Mouse (Mus musculus): ENCODE results near the gene Negr1. TPM values are rescaled to one million over a fixed set of nuclear protein-coding genes. Genes with fewer than 3 reads are reported as not detected.

Negr1 gene
- polyA plus RNA-seq, 1 experiment from 2014 or later: 5.3 TPM

DNA sequence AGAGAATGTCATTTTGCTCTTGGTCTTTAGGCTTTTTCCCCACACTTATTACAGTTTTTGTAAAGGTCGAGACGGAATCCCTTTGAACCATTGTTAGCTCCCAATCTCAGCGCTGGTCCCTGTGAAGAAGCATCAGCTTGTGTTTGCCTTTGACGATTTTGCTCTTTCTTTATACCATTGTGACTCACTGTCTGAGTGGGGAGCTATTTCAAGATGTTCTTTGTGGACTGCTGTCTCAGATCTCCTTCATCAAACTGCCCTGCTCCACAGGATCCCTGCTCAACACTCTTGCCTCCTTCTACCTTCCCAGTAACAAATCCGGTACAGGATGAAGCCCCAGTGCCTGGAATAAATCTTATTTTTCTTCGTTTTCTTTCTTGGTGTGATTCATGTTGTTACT is 536.8 kb downstream of the Negr1 start:
- H3K27me3 ChIP-seq (ENCODE audit: control insufficient read depth, insufficient read depth, low read length): no peaks in the 10 kb centered on the region; the same call in 1 of the 2 replicates
- H3K36me3 ChIP-seq (ENCODE audit: control insufficient read depth, insufficient read depth, low read length): no peaks in the 10 kb centered on the region
- WGBS: 83% methylated on average over 6 of the region's 6 CpGs
- H3K27ac ChIP-seq (ENCODE audit: low read length): no peak overlapping the region
- ATAC-seq (ENCODE audit: insufficient read depth, low FRiP score): no peak
- H3K4me2 ChIP-seq (ENCODE audit: low read depth, low read length): no peak overlapping the region
- no peaks in the 10 kb centered on the region for H3K9me3 ChIP-seq (replicated peaks; ENCODE audit: control insufficient read depth, low read length)
- no peaks in the 10 kb centered on the region for H3K4me1 ChIP-seq (ENCODE audit: control insufficient read depth, insufficient read depth, low read length)
- H3K4me3 ChIP-seq (replicated peaks; ENCODE audit: low read length): no peak overlapping the region
- H3K9ac ChIP-seq (ENCODE audit: low read length): no peak overlapping the region

DNA sequence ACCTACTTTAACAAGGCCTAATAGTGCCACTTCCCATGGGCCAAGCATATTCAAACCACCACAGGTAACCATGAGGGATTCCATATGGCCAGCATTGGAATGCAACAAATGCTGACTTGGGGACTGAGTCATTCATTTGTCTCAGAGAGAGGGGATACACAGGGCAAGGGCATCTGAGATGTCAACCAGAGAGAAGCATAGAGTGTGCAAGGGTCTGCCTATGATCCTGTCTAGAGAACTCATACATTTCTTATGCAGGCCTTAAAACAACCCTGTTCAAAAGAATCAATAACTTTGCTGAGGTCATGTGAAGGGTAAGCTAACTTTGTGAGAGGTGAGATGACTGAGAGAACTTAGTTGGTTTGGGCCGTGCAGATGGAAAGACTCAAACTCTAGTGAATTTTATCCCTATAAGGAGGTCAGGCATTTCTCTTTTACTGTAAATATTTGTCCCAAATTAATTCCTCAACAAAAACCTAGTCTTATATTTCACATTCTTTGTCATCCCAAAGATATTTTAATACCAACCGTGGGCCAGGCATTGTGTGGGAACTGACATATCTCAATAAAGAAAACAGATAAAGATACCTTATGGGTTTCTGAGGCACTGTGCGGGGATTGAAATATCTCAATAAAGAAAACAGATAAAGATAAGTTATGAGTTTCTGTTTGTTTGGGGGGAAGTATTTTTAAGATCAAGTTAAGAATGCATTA is 543.4 kb downstream of the Negr1 start:
- peak; percentile 51; the same call in 1 of the 2 replicates for ATAC-seq (ENCODE audit: insufficient read depth, low FRiP score)

DNA sequence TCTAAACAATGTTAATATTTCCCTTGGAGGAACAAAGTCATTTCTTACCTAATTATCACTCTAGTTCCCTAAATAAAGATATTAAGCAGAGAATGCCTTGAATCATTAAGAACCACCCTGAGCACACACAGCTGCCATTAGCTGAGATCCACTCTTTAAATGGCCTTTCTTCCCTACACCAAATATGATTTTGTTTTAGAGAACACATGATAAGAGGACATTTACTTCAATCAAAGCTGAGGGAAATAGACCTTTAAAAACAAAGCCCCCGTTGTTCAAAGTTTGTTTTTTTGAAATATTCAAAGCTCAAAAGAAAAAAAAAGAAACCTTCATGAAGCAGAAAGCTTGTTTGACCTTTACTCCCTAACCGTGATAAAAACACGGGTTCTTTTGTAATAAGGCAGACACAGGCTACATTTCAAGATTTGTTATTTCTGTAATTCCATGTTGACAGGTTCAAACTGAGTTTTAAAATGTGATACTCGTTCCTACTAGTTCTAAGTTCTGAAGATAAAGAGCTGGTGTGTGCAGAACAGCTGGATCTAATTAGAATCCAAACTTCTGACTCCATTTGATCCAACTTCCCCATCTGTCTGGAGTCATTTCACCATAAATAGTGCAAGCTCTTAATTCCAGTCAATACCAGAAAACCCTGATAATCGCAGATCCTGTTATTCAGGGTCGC is 544.1 kb downstream of the Negr1 start:
- H3K27ac ChIP-seq (ENCODE audit: low read length): peak overlapping the region; percentile 27; the same call in 1 of the 2 replicates
- WGBS: 19% methylated on average over 6 of the region's 6 CpGs
- peaks cover 4% of the 10 kb centered on the region; the same call in 1 of the 2 replicates for H3K4me1 ChIP-seq (ENCODE audit: control insufficient read depth, insufficient read depth, low read length)
- no peaks in the 10 kb centered on the region for H3K36me3 ChIP-seq (ENCODE audit: control insufficient read depth, insufficient read depth, low read length)
- no peak overlapping the region for H3K9ac ChIP-seq (ENCODE audit: low read length)
- peak; percentile 68; the same call in 1 of the 2 replicates for ATAC-seq (ENCODE audit: insufficient read depth, low FRiP score)
- H3K4me2 ChIP-seq (ENCODE audit: low read depth, low read length): no peak overlapping the region
- no peaks in the 10 kb centered on the region for H3K27me3 ChIP-seq (ENCODE audit: control insufficient read depth, insufficient read depth, low read length)
- no peak overlapping the region for H3K4me3 ChIP-seq (replicated peaks; ENCODE audit: low read length)
- no peaks in the 10 kb centered on the region for H3K9me3 ChIP-seq (replicated peaks; ENCODE audit: control insufficient read depth, low read length)

More for the DNA sequence above, 543.4 kb downstream of the Negr1 start:
- no peaks in the 10 kb centered on the region for H3K36me3 ChIP-seq (ENCODE audit: control insufficient read depth, insufficient read depth, low read length)
- WGBS: 36% methylated on average over 3 of the region's 3 CpGs
- H3K27ac ChIP-seq (ENCODE audit: low read length): 0 out of 2 replicates have a peak overlapping the region, but pooled peaks have one; percentile 24
- peaks cover 4% of the 10 kb centered on the region; the same call in 1 of the 2 replicates for H3K4me1 ChIP-seq (ENCODE audit: control insufficient read depth, insufficient read depth, low read length)
- H3K4me3 ChIP-seq (replicated peaks; ENCODE audit: low read length): no peak overlapping the region
- no peak overlapping the region for H3K4me2 ChIP-seq (ENCODE audit: low read depth, low read length)
- H3K9me3 ChIP-seq (replicated peaks; ENCODE audit: control insufficient read depth, low read length): no peaks in the 10 kb centered on the region
- H3K27me3 ChIP-seq (ENCODE audit: control insufficient read depth, insufficient read depth, low read length): no peaks in the 10 kb centered on the region
- H3K9ac ChIP-seq (ENCODE audit: low read length): no peak overlapping the region

DNA sequence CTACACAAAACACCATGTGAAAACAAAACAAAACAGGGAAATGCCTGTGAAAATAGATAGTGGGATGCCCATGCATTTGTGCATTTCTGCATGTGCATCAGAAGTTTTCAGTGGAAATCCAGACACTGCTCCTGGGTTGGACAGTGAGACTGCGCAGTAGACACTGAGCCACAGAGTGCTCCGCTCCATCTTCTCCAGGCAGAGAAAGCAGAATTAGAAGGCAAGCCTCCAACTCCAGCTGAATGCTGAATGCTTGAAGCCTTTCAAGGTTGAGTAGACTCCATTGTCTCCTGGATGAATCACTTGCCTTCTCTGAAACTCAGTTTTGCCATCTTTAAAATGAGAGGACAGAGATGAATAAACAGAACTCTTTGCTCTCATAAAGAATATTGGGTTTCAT is 546.6 kb downstream of the Negr1 start:
- no peaks in the 10 kb centered on the region for H3K9me3 ChIP-seq (replicated peaks; ENCODE audit: control insufficient read depth, low read length)
- ATAC-seq (ENCODE audit: insufficient read depth, low FRiP score): no peak
- H3K27ac ChIP-seq (ENCODE audit: low read length): no peak overlapping the region
- H3K4me1 ChIP-seq (ENCODE audit: control insufficient read depth, insufficient read depth, low read length): peaks cover 4% of the 10 kb centered on the region; the same call in 1 of the 2 replicates
- H3K36me3 ChIP-seq (ENCODE audit: control insufficient read depth, insufficient read depth, low read length): no peaks in the 10 kb centered on the region
- H3K27me3 ChIP-seq (ENCODE audit: control insufficient read depth, insufficient read depth, low read length): no peaks in the 10 kb centered on the region
- no peak overlapping the region for H3K4me2 ChIP-seq (ENCODE audit: low read depth, low read length)
- no peak overlapping the region for H3K9ac ChIP-seq (ENCODE audit: low read length)
- WGBS: 87% methylated on average over 2 of the region's 2 CpGs
- H3K4me3 ChIP-seq (replicated peaks; ENCODE audit: low read length): no peak overlapping the region

DNA sequence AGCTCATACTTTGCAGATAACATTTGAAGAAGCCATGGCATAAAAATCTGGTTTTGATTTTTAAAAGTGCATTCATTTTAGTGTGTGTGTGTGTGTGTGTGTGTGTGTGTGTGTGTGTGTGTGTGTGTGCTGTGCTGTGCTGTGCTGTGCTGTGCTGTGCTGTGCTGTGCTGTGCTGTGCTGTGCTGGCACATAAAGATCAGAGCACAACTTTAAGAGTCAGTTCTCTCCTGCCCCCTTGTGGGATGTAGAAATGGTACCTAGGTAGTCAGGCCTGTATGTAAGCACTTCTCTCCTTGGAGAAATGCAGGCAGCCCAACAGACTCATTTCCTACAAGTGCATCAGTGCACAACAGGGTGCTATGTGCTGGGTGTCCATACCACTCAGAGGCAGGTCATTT is 547.7 kb downstream of the Negr1 start:
- ATAC-seq (ENCODE audit: insufficient read depth, low FRiP score): 0 out of 2 replicates have a peak, but pooled peaks have one; percentile 28
- Histone ChIP-seq H3K4me2 (ENCODE audit: low read depth, low read length) (no peak overlapping the region), H3K4me3 (replicated peaks; ENCODE audit: low read length) (no peak overlapping the region), H3K27ac (ENCODE audit: low read length) (no peak overlapping the region), H3K9ac (ENCODE audit: low read length) (no peak overlapping the region), H3K4me1 (ENCODE audit: control insufficient read depth, insufficient read depth, low read length) (peaks cover 4% of the 10 kb centered on the region; the same call in 1 of the 2 replicates), H3K27me3 (ENCODE audit: control insufficient read depth, insufficient read depth, low read length) (no peaks in the 10 kb centered on the region), H3K36me3 (ENCODE audit: control insufficient read depth, insufficient read depth, low read length) (no peaks in the 10 kb centered on the region), H3K9me3 (replicated peaks; ENCODE audit: control insufficient read depth, low read length) (no peaks in the 10 kb centered on the region)

DNA sequence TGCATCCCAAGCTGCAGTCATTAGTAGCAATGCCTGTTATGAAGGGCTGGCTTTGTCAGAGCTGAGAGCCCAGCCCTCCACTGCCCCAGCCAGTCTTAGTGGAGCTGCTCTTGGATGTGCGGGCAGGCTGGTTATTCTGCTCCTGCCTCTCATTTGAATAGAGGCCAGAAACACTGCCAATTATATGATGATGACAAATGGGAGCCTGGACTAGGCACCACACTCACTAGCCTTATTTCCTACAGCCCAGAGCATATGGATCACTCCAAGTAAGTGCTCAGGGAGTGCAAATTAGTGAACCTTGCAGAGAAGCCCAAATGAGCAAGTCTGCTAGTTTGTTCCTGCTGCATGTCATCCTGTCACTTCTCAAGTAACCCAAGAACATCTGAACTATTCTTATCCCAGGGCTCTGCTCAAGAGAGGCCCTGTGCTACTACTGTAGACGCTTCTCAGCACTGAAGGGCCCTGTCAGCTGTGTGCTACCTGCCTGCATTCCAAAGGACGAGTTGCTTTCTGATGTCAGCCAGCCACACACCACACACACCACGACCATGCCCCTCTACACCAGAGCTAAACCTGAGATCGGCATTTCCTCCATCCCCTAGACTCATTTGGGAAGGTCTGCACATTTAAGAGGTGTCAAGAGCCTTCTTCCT is 553.6 kb downstream of the Negr1 start:
- Histone ChIP-seq H3K9ac (ENCODE audit: low read length) (no peak overlapping the region), H3K27me3 (ENCODE audit: control insufficient read depth, insufficient read depth, low read length) (no peaks in the 10 kb centered on the region), H3K4me3 (replicated peaks; ENCODE audit: low read length) (no peak overlapping the region), H3K27ac (ENCODE audit: low read length) (no peak overlapping the region), H3K4me2 (ENCODE audit: low read depth, low read length) (no peak overlapping the region), H3K36me3 (ENCODE audit: control insufficient read depth, insufficient read depth, low read length) (no peaks in the 10 kb centered on the region), H3K9me3 (replicated peaks; ENCODE audit: control insufficient read depth, low read length) (no peaks in the 10 kb centered on the region), H3K4me1 (ENCODE audit: control insufficient read depth, insufficient read depth, low read length) (no peaks in the 10 kb centered on the region)
- 50% methylated on average over 5 of the region's 5 CpGs for WGBS
- ATAC-seq (ENCODE audit: insufficient read depth, low FRiP score): peak; percentile 66; the same call in 1 of the 2 replicates

DNA sequence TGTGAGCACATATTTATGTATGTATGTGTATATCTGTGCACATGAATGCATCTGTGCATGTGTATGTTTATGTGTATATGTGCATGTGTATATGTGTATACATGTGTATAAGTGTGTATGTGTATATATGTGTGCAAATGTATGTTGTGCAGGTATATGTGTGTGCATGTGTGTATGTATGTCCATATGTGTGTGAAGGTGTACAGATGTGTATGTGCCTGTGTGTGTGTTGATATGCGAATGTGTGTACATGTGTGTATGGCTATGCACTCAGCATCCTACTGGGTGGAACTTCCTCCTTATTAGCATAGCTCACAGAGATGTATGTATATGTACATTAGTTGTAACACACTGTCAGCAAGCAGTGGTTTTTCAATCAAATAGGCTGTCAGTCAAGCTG is 554.4 kb downstream of the Negr1 start:
- Histone ChIP-seq H3K36me3 (ENCODE audit: control insufficient read depth, insufficient read depth, low read length) (no peaks in the 10 kb centered on the region), H3K27me3 (ENCODE audit: control insufficient read depth, insufficient read depth, low read length) (no peaks in the 10 kb centered on the region), H3K4me2 (ENCODE audit: low read depth, low read length) (no peak overlapping the region), H3K9ac (ENCODE audit: low read length) (no peak overlapping the region), H3K9me3 (replicated peaks; ENCODE audit: control insufficient read depth, low read length) (no peaks in the 10 kb centered on the region), H3K4me1 (ENCODE audit: control insufficient read depth, insufficient read depth, low read length) (no peaks in the 10 kb centered on the region), H3K4me3 (replicated peaks; ENCODE audit: low read length) (no peak overlapping the region), H3K27ac (ENCODE audit: low read length) (no peak overlapping the region)
- ATAC-seq (ENCODE audit: insufficient read depth, low FRiP score): no peak
- 91% methylated on average over 1 of the region's 1 CpGs for WGBS

DNA sequence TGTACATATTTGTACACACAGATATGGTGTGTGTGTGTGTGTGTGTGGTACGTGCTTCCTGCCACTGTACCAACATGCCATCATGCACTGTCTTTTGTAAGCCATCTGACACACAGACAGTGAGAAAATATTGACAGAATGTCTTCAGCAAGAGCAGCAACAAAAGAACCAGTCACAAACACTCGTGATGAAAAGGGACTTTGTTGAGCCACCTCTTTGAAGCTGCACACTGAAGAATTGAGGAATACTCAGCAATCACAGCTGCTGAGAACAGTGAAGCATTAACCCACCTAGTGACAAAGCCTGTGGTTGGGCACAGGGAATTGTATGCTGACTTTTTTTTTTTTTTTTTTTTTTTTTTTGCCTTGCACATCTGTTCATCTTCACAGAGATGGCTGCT is 558.3 kb downstream of the Negr1 start:
- Histone ChIP-seq H3K36me3 (ENCODE audit: control insufficient read depth, insufficient read depth, low read length) (no peaks in the 10 kb centered on the region), H3K27ac (ENCODE audit: low read length) (no peak overlapping the region), H3K27me3 (ENCODE audit: control insufficient read depth, insufficient read depth, low read length) (no peaks in the 10 kb centered on the region), H3K9ac (ENCODE audit: low read length) (no peak overlapping the region), H3K4me3 (replicated peaks; ENCODE audit: low read length) (no peak overlapping the region), H3K9me3 (replicated peaks; ENCODE audit: control insufficient read depth, low read length) (no peaks in the 10 kb centered on the region), H3K4me1 (ENCODE audit: control insufficient read depth, insufficient read depth, low read length) (no peaks in the 10 kb centered on the region), H3K4me2 (ENCODE audit: low read depth, low read length) (no peak overlapping the region)
- no peak for ATAC-seq (ENCODE audit: insufficient read depth, low FRiP score)
- WGBS: 46% methylated on average over 2 of the region's 2 CpGs
